Mouse (Mus musculus): Measurements from ENCODE around the gene Sipa1l2. TPM values are rescaled to one million over a fixed set of nuclear protein-coding genes. Genes with fewer than 3 reads are reported as not detected.

Gene Sipa1l2
- polyA plus RNA-seq, 2 experiments, result 0.47 to 0.69 TPM

- Histone ChIP-seq H3K9me3 (ENCODE audit: control insufficient read depth, low read length) (no peaks in the 10 kb centered on the region), H3K4me2 (ENCODE audit: low read depth) (no peak overlapping the region), H3K27ac (no peak overlapping the region), H3K27me3 (ENCODE audit: control insufficient read depth, insufficient read depth, low read length) (no peaks in the 10 kb centered on the region), H3K4me1 (replicated peaks; ENCODE audit: control insufficient read depth in 2 of 2, insufficient read depth in 2 of 2, low read length in 1 of 2) (peaks cover 0 to 13% of the 10 kb centered on the region in 2 experiments; a peak in 2 of 4 replicates), H3K9ac (replicated peaks) (no peak overlapping the region), H3K4me3 (ENCODE audit: insufficient read depth in 1 of 2, low read depth in 2 of 2, low read length in 2 of 2) (no peak overlapping the region), H3K36me3 (replicated peaks; ENCODE audit: control insufficient read depth, insufficient read depth, low read depth) (no peaks in the 10 kb centered on the region)
- WGBS (ENCODE audit: insufficient replicate concordance), result 49% methylated on average over 5 of the region's 5 CpGs
- no peak for DNase-seq (ENCODE audit: low read depth in 3 of 3, low spot score in 3 of 3)
- ATAC-seq (ENCODE audit: insufficient read depth), result no peak
- TF ChIP-seq EP300 (IDR thresholded peaks at IDR 0.05; ENCODE audit: low read depth) (no peak), CTCF (IDR thresholded peaks at IDR 0.05; ENCODE audit: low read depth) (no peak)
Observed at GRCm38 (mm10) chr8:125559066-125559653, 10.4 kb downstream of the Sipa1l2 start.

GRCm38 (mm10) chr8:125558109-125559065, 11.2 kb downstream of the Sipa1l2 start:
- Histone ChIP-seq H3K27ac (no peak overlapping the region), H3K27me3 (ENCODE audit: control insufficient read depth, insufficient read depth, low read length) (no peaks in the 10 kb centered on the region), H3K4me3 (ENCODE audit: insufficient read depth in 1 of 2, low read depth in 2 of 2, low read length in 2 of 2) (no peak overlapping the region), H3K4me1 (replicated peaks; ENCODE audit: control insufficient read depth in 2 of 2, insufficient read depth in 2 of 2, low read length in 1 of 2) (peaks cover 0 to 13% of the 10 kb centered on the region in 2 experiments; a peak in 2 of 4 replicates), H3K4me2 (ENCODE audit: low read depth) (no peak overlapping the region), H3K9ac (replicated peaks) (no peak overlapping the region), H3K36me3 (replicated peaks; ENCODE audit: control insufficient read depth, insufficient read depth, low read depth) (no peaks in the 10 kb centered on the region), H3K9me3 (ENCODE audit: control insufficient read depth, low read length) (no peaks in the 10 kb centered on the region)
- ATAC-seq (ENCODE audit: insufficient read depth), result peak; percentile 16; the same call in 1 of the 2 replicates
- WGBS (ENCODE audit: insufficient replicate concordance), result 22% methylated on average over 23 of the region's 23 CpGs
- DNase-seq (ENCODE audit: low read depth in 3 of 3, low spot score in 3 of 3), result peak; percentile 41 to 49 (median 46)
- no peak for TF ChIP-seq CTCF (IDR thresholded peaks at IDR 0.05; ENCODE audit: low read depth)
- no peak for TF ChIP-seq EP300 (IDR thresholded peaks at IDR 0.05; ENCODE audit: low read depth)

- Histone ChIP-seq H3K9ac (replicated peaks) (no peak overlapping the region), H3K36me3 (replicated peaks; ENCODE audit: control insufficient read depth, insufficient read depth, low read depth) (no peaks in the 10 kb centered on the region), H3K27ac (no peak overlapping the region), H3K4me2 (ENCODE audit: low read depth) (no peak overlapping the region), H3K9me3 (ENCODE audit: control insufficient read depth, low read length) (no peaks in the 10 kb centered on the region), H3K4me1 (replicated peaks; ENCODE audit: control insufficient read depth in 2 of 2, insufficient read depth in 2 of 2, low read length in 1 of 2) (peaks cover 0 to 13% of the 10 kb centered on the region in 2 experiments; a peak in 2 of 4 replicates), H3K27me3 (ENCODE audit: control insufficient read depth, insufficient read depth, low read length) (no peaks in the 10 kb centered on the region), H3K4me3 (ENCODE audit: insufficient read depth in 1 of 2, low read depth in 2 of 2, low read length in 2 of 2) (no peak overlapping the region)
- no peak for TF ChIP-seq EP300 (IDR thresholded peaks at IDR 0.05; ENCODE audit: low read depth)
- WGBS (ENCODE audit: insufficient replicate concordance), result 64% methylated on average over 10 of the region's 10 CpGs
- ATAC-seq (ENCODE audit: insufficient read depth), result 0 out of 2 replicates have a peak, but pooled peaks have one; percentile 16
- no peak for DNase-seq (ENCODE audit: low read depth in 3 of 3, low spot score in 3 of 3)
Observed at GRCm38 (mm10) chr8:125557391-125558108, 12.1 kb downstream of the Sipa1l2 start.

GRCm38 (mm10) chr8:125556706-125557105, 12.9 kb downstream of the Sipa1l2 start:
- DNase-seq (ENCODE audit: low read depth in 3 of 3, low spot score in 3 of 3) (no peak), ATAC-seq (ENCODE audit: insufficient read depth) (no peak)
- no peak overlapping the region for H3K9ac ChIP-seq (replicated peaks)
- H3K4me1 ChIP-seq (replicated peaks; ENCODE audit: control insufficient read depth in 2 of 2, insufficient read depth in 2 of 2, low read length in 1 of 2), result peaks cover 0 to 13% of the 10 kb centered on the region in 2 experiments; a peak in 2 of 4 replicates
- TF ChIP-seq CTCF (IDR thresholded peaks at IDR 0.05; ENCODE audit: low read depth), result no peak
- TF ChIP-seq EP300 (IDR thresholded peaks at IDR 0.05; ENCODE audit: low read depth), result no peak
- no peaks in the 10 kb centered on the region for H3K27me3 ChIP-seq (ENCODE audit: control insufficient read depth, insufficient read depth, low read length)
- WGBS (ENCODE audit: insufficient replicate concordance), result 68% methylated on average over 5 of the region's 5 CpGs
- no peak overlapping the region for H3K4me2 ChIP-seq (ENCODE audit: low read depth)
- no peak overlapping the region for H3K4me3 ChIP-seq (ENCODE audit: insufficient read depth in 1 of 2, low read depth in 2 of 2, low read length in 2 of 2)
- H3K27ac ChIP-seq, result no peak overlapping the region
- no peaks in the 10 kb centered on the region for H3K9me3 ChIP-seq (ENCODE audit: control insufficient read depth, low read length)
- H3K36me3 ChIP-seq (replicated peaks; ENCODE audit: control insufficient read depth, insufficient read depth, low read depth), result no peaks in the 10 kb centered on the region
